Mouse (Mus musculus): ENCODE results near the gene Nebl. TPM values are rescaled to one million over a fixed set of nuclear protein-coding genes. Genes with fewer than 3 reads are reported as not detected.
A peak's percentile ranks its signal among the peaks of the same experiment; 100 is the strongest.

Gene Nebl
- total RNA-seq, 2 experiments from 2014 or later: 60.6 to 63.0 TPM

- intact Hi-C loops (cut with DNase I): no loop called here
- DNase-seq (ENCODE audit: low spot score in 2 of 2): no peak
These were observed 294.4 kb downstream of the Nebl start for GRCm38 (mm10) chr2:17436739-17437440.

- intact Hi-C loops (cut with DNase I): no loop called here
- DNase-seq (ENCODE audit: low spot score in 2 of 2): no peak
These were observed 296.0 kb downstream of the Nebl start for GRCm38 (mm10) chr2:17435217-17435616.

- intact Hi-C loops (cut with DNase I): loop anchor here (10.0 kb wide), 2 partner anchors 616 to 916 kb away; partner anchors contain the start of gene Skida1
- DNase-seq (ENCODE audit: low spot score in 2 of 2): no peak
These were observed 302.2 kb downstream of the Nebl start for GRCm38 (mm10) chr2:17429028-17429427.

GRCm38 (mm10) chr2:17428156-17428555 lies 303.1 kb downstream of the Nebl start:
- DNase-seq (ENCODE audit: low spot score in 2 of 2): no peak
- intact Hi-C loops (cut with DNase I): loop anchor here (10.0 kb wide), 2 partner anchors 617 to 917 kb away; partner anchors contain the start of gene Skida1

- DNase-seq (ENCODE audit: low spot score in 2 of 2): peak; percentile 62 to 73
- intact Hi-C loops (cut with DNase I): loop anchor here (1.0 to 10.0 kb wide), 4 partner anchors 219 to 922 kb away; partner anchors contain the start of gene Skida1
These were observed 308.3 kb downstream of the Nebl start for GRCm38 (mm10) chr2:17422967-17423366.

GRCm38 (mm10) chr2:17415347-17415746 lies 315.9 kb downstream of the Nebl start:
- intact Hi-C loops (cut with DNase I): loop anchor here (5.0 kb wide), 1 partner anchor 1058 kb away; the partner anchor contains the start of gene Plxdc2
- no peak for DNase-seq (ENCODE audit: low spot score in 2 of 2)

GRCm38 (mm10) chr2:17414324-17414723 lies 316.9 kb downstream of the Nebl start:
- intact Hi-C loops (cut with DNase I): no loop called here
- no peak for DNase-seq (ENCODE audit: low spot score in 2 of 2)

- intact Hi-C loops (cut with DNase I): no loop called here
These were observed 317.6 kb downstream of the Nebl start for GRCm38 (mm10) chr2:17413496-17414268.

GRCm38 (mm10) chr2:17409276-17409675 lies 322.0 kb downstream of the Nebl start:
- intact Hi-C loops (cut with DNase I): no loop called here
- DNase-seq (ENCODE audit: low spot score in 2 of 2): no peak

More at GRCm38 (mm10) chr2:17413496-17414268, 317.6 kb downstream of the Nebl start:
- peak; percentile 27 to 42 for DNase-seq (ENCODE audit: low spot score in 2 of 2)

GRCm38 (mm10) chr2:17405899-17406531 lies 325.2 kb downstream of the Nebl start:
- no peak for DNase-seq (ENCODE audit: low spot score in 2 of 2)
- intact Hi-C loops (cut with DNase I): no loop called here

GRCm38 (mm10) chr2:17402511-17402910 lies 328.8 kb downstream of the Nebl start:
- intact Hi-C loops (cut with DNase I): no loop called here

GRCm38 (mm10) chr2:17396235-17396634 lies 335.0 kb downstream of the Nebl start:
- intact Hi-C loops (cut with DNase I): no loop called here
- no peak for DNase-seq (ENCODE audit: low spot score in 2 of 2)

More at GRCm38 (mm10) chr2:17402511-17402910, 328.8 kb downstream of the Nebl start:
- DNase-seq (ENCODE audit: low spot score in 2 of 2): no peak

GRCm38 (mm10) chr2:17391389-17391788 lies 339.9 kb downstream of the Nebl start:
- intact Hi-C loops (cut with DNase I): no loop called here
- no peak for DNase-seq (ENCODE audit: low spot score in 2 of 2)

- intact Hi-C loops (cut with DNase I): no loop called here
- no peak for DNase-seq (ENCODE audit: low spot score in 2 of 2)
These were observed 340.6 kb downstream of the Nebl start for GRCm38 (mm10) chr2:17390513-17391200.

- intact Hi-C loops (cut with DNase I): no loop called here
- DNase-seq (ENCODE audit: low spot score in 2 of 2): no peak
These were observed 341.4 kb downstream of the Nebl start for GRCm38 (mm10) chr2:17389886-17390285.

GRCm38 (mm10) chr2:17389379-17389778 lies 341.9 kb downstream of the Nebl start:
- intact Hi-C loops (cut with DNase I): no loop called here
- no peak for DNase-seq (ENCODE audit: low spot score in 2 of 2)

- intact Hi-C loops (cut with DNase I): no loop called here
- no peak for DNase-seq (ENCODE audit: low spot score in 2 of 2)
These were observed 349.0 kb downstream of the Nebl start for GRCm38 (mm10) chr2:17382227-17382626.

GRCm38 (mm10) chr2:17375916-17376315 lies 355.3 kb downstream of the Nebl start:
- peak in 1 of 2 experiments; percentile 15 for DNase-seq (ENCODE audit: low spot score in 2 of 2)
- intact Hi-C loops (cut with DNase I): no loop called here

- intact Hi-C loops (cut with DNase I): no loop called here
- no peak for DNase-seq (ENCODE audit: low spot score in 2 of 2)
These were observed 365.6 kb downstream of the Nebl start for GRCm38 (mm10) chr2:17365671-17366070.

Data from left cerebral cortex, postnatal 14 days (tissue).